Comparison of ENCODE assay signal across 8 mouse cellular contexts in the genomic region with DNA sequence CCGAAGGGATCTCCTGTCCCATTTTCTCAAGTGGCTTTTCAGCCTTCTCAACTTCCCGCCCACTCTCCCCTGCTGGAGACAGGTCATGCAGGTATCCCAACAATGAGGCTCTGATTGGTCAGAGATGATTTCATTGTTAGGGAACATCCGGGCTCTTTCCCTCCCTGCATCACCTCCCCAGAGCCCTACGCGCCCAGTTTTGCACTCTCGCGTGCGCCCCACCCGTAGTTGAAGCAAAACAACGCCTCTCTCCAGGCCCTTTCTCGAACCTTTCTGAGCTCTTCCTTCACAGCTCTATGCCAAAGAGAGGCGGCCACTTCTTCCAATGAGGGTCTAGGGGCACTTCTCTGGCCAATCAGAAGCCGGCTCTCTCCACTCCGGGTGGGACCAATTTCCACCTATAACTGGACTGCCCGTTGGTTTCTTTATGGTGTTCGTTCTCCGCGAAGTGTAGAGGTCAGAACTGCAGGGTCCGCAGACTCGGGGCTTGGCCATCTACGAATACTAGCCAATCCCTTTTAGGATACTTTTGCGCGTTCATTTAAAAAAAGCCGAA. TPM values are rescaled to one million over a fixed set of nuclear protein-coding genes. Genes with fewer than 3 reads are reported as not detected.
DNase-seq lines count a peak whose midpoint lies in the region; ATAC-seq lines count a peak whose summit lies in the region.

No protein-coding gene starts in this region.

- H3K4me3 ChIP-seq in intestine, embryonic 16.5 days (ENCODE audit: low read length): peak overlapping the region; percentile 49
- peak overlapping the region; percentile 48 for H3K4me3 ChIP-seq in limb, embryonic 13.5 days
- H3K4me3 ChIP-seq in midbrain, embryonic 15.5 days: peak overlapping the region; percentile 100

- H3K27me3 ChIP-seq in intestine, embryonic 16.5 days (replicated peaks; ENCODE audit: control insufficient read depth, insufficient read depth, low read length): no peaks in the 10 kb centered on the region
- no peaks in the 10 kb centered on the region for H3K27me3 ChIP-seq in limb, embryonic 13.5 days
- no peaks in the 10 kb centered on the region for H3K27me3 ChIP-seq in midbrain, embryonic 15.5 days (replicated peaks)

- DNase-seq in 3134 (ENCODE audit: extremely low read depth, insufficient read length, low spot score): peak; percentile 88
- peak; percentile 91 for DNase-seq in adrenal gland, adult 8-10 months
- DNase-seq in embryo, embryonic 11.5 days (ENCODE audit: low read depth, low spot score): peak; percentile 86
- peak; percentile 92 for DNase-seq in gastrocnemius, postnatal 25 days
- peak; percentile 73 to 75 for DNase-seq in spleen, adult 18-20 months

- H3K4me2 ChIP-seq in intestine, embryonic 16.5 days (ENCODE audit: low read depth, low read length): peak overlapping the region; percentile 63
- peak overlapping the region; percentile 61 for H3K4me2 ChIP-seq in limb, embryonic 13.5 days (replicated peaks)
- peak overlapping the region; percentile 63 for H3K4me2 ChIP-seq in midbrain, embryonic 15.5 days

- WGBS in intestine, embryonic 16.5 days: under 1% methylated on average over 24 of the region's 24 CpGs
- WGBS in limb, embryonic 13.5 days: under 1% methylated on average over 24 of the region's 24 CpGs
- under 1% methylated on average over 24 of the region's 24 CpGs for WGBS in midbrain, embryonic 15.5 days

- peaks cover 15% of the 10 kb centered on the region for H3K4me1 ChIP-seq in intestine, embryonic 16.5 days (ENCODE audit: control insufficient read depth, insufficient read depth, low read length)
- H3K4me1 ChIP-seq in limb, embryonic 13.5 days: peaks cover 30% of the 10 kb centered on the region
- peaks cover 32% of the 10 kb centered on the region for H3K4me1 ChIP-seq in midbrain, embryonic 15.5 days

- H3K27ac ChIP-seq in intestine, embryonic 16.5 days (ENCODE audit: low read length): peak overlapping the region; percentile 93
- peak overlapping the region; percentile 84 for H3K27ac ChIP-seq in limb, embryonic 13.5 days
- H3K27ac ChIP-seq in midbrain, embryonic 15.5 days: peak overlapping the region; percentile 89

- H3K9me3 ChIP-seq in intestine, embryonic 16.5 days (ENCODE audit: control insufficient read depth, low read length): no peaks in the 10 kb centered on the region
- no peaks in the 10 kb centered on the region for H3K9me3 ChIP-seq in limb, embryonic 13.5 days
- H3K9me3 ChIP-seq in midbrain, embryonic 15.5 days: no peaks in the 10 kb centered on the region

- ATAC-seq in intestine, embryonic 16.5 days: peak; percentile 88
- peak; percentile 90 for ATAC-seq in limb, embryonic 13.5 days (ENCODE audit: low FRiP score, low read depth)
- ATAC-seq in midbrain, embryonic 15.5 days (replicated peaks): peak; percentile 94

- H3K9ac ChIP-seq in intestine, embryonic 16.5 days (ENCODE audit: low read depth, low read length): peak overlapping the region; percentile 57
- peak overlapping the region; percentile 54 for H3K9ac ChIP-seq in limb, embryonic 13.5 days
- H3K9ac ChIP-seq in midbrain, embryonic 15.5 days: peak overlapping the region; percentile 48

- H3K36me3 ChIP-seq in intestine, embryonic 16.5 days (ENCODE audit: control insufficient read depth, insufficient read depth, low read length): no peaks in the 10 kb centered on the region
- H3K36me3 ChIP-seq in limb, embryonic 13.5 days: no peaks in the 10 kb centered on the region
- no peaks in the 10 kb centered on the region for H3K36me3 ChIP-seq in midbrain, embryonic 15.5 days (replicated peaks)

RNA-seq across cellular contexts. Expression of a gene that starts 0.5 kb away (rescaled TPM):
- total RNA-seq in adrenal gland, adult 8-10 months (2022): 100 to 1,000 TPM; 119 to 138 (median 130) TPM
- 100 to 1,000 TPM; 148 to 174 TPM for total RNA-seq in gastrocnemius, postnatal 25 days (2021)
- polyA plus RNA-seq in intestine, embryonic 16.5 days (2015; fragmentation: Nextera tagmentation; extraction: Ambion mirVana): 70.4 and 73.4 TPM in 2 replicates
- polyA plus RNA-seq in limb, embryonic 13.5 days (2015; fragmentation: Nextera tagmentation; extraction: Ambion mirVana): 69.2 and 69.7 TPM in 2 replicates
- 91.7 and 95.1 TPM in 2 replicates for polyA plus RNA-seq in midbrain, embryonic 15.5 days (2015; fragmentation: Nextera tagmentation; extraction: Ambion mirVana)

Comparison
In these comparisons a context has a peak if more than half of its experiments do, and no peak if none do; other contexts are left out.
1. Peak in every context shown above with its lines: DNase-seq, ATAC-seq, H3K4me3 ChIP-seq and H3K27ac ChIP-seq.
2. H3K4me3 ChIP-seq: peak in every context shown above with its lines; median percentile 100 in midbrain, embryonic 15.5 days; 49 in intestine, embryonic 16.5 days; 48 in limb, embryonic 13.5 days.